Mouse (Mus musculus) CH12.LX (cell line): ENCODE data around the gene Mapk8ip3. TPM values are rescaled to one million over a fixed set of nuclear protein-coding genes. Genes with fewer than 3 reads are reported as not detected.

Experiments
- DNase-seq: peaks from one replicate; pipeline ENCODE4 v3.0.0-alpha.2; 2013; ENCODE audit errors: extremely low read depth
- H3K27ac ChIP-seq: 2 replicates; pipeline ENCODE4 v1.5.1; 2012; ENCODE audit warnings: low read depth, mild to moderate bottlenecking, control low read depth, moderate library complexity; ENCODE audit not compliant: insufficient read depth
- H3K27me3 ChIP-seq: replicated peaks from 2 replicates; pipeline ENCODE3; 2012; ENCODE audit warnings: inconsistent platforms
- H3K36me3 ChIP-seq, 2 experiments: replicated peaks in 1 of 2; 2 replicates each; pipeline versions ENCODE3 to v1.6.1; 2012; ENCODE audit warnings: inconsistent platforms in 1 of 2, low read length in 1 of 2, mild to moderate bottlenecking in 1 of 2, mixed read lengths in 1 of 2, moderate library complexity in 1 of 2; ENCODE audit not compliant: control insufficient read depth in 1 of 2, insufficient read depth in 1 of 2
- H3K4me1 ChIP-seq, 2 experiments: 2 replicates each; pipeline ENCODE4 v1.6.1; 2012; ENCODE audit warnings: inconsistent platforms in 1 of 2, moderate library complexity in 1 of 2; ENCODE audit not compliant: insufficient read depth in 2 of 2, control insufficient read depth in 1 of 2
- H3K4me2 ChIP-seq: 2 replicates; pipeline ENCODE4 v1.6.1; 2012; ENCODE audit warnings: low read depth, mild to moderate bottlenecking, control low read depth; ENCODE audit not compliant: poor library complexity, insufficient read depth, severe bottlenecking
- H3K4me3 ChIP-seq, 3 experiments: fragments of 150-350 bp in 1 of 3; sonication (generic) in 1 of 3; replicated peaks in 1 of 3; 2 replicates each; pipeline versions ENCODE3 to v1.5.1; 2011 to 2012; ENCODE audit warnings: low read depth in 2 of 3, low read length in 2 of 3, mild to moderate bottlenecking in 2 of 3, moderate library complexity in 2 of 3, control low read depth in 1 of 3, improper control_type of control experiment in 1 of 3, inconsistent platforms in 1 of 3, mixed read lengths in 1 of 3; ENCODE audit not compliant: poor library complexity in 1 of 3
- H3K79me2 ChIP-seq: replicated peaks from 2 replicates; pipeline ENCODE4 v1.6.1; 2012; ENCODE audit warnings: mild to moderate bottlenecking, moderate library complexity; ENCODE audit not compliant: control insufficient read depth, poor library complexity, insufficient read depth, severe bottlenecking; ENCODE audit errors: extremely low read depth
- H3K9ac ChIP-seq: 2 replicates; pipeline ENCODE4 v1.6.1; 2012; ENCODE audit warnings: low read depth, mild to moderate bottlenecking, control low read depth, moderate library complexity; ENCODE audit not compliant: insufficient read depth
- H3K9me3 ChIP-seq: replicated peaks from 2 replicates; pipeline ENCODE3; 2012; ENCODE audit warnings: low read length, inconsistent platforms, mixed read lengths
- CHD1 ChIP-seq: IDR thresholded peaks from 2 replicates; pipeline ENCODE4 v1.6.1; 2012; ENCODE audit warnings: low read depth, low read length, improper control_type of control experiment, inconsistent platforms
- CTCF ChIP-seq, 2 experiments: IDR thresholded peaks in 1 of 2; conservative IDR thresholded peaks in 1 of 2; 2 replicates each; pipeline ENCODE4 v1.5.1; 2011 to 2012; ENCODE audit warnings: low read depth in 2 of 2, low read length in 2 of 2, improper control_type of control experiment in 1 of 2, inconsistent platforms in 1 of 2, mild to moderate bottlenecking in 1 of 2, moderate library complexity in 1 of 2
- EP300 ChIP-seq: IDR thresholded peaks from 2 replicates; pipeline ENCODE4 v1.6.1; 2011; ENCODE audit warnings: low read length, improper control_type of control experiment
- ETS1 ChIP-seq: conservative IDR thresholded peaks from 2 replicates; pipeline ENCODE4 v1.6.1; 2012; ENCODE audit warnings: low read depth, mild to moderate bottlenecking, inconsistent platforms, low read length, improper control_type of control experiment, moderate library complexity
- IRF4 ChIP-seq: IDR thresholded peaks from 2 replicates; pipeline ENCODE4 v1.6.1; 2014; ENCODE audit warnings: low read depth, mild to moderate bottlenecking, inconsistent platforms, low read length, improper control_type of control experiment
- MXI1 ChIP-seq: IDR thresholded peaks from 2 replicates; pipeline ENCODE4 v1.6.1; 2011; ENCODE audit warnings: mild to moderate bottlenecking, low read depth, low read length, improper control_type of control experiment
- MYC ChIP-seq: IDR thresholded peaks from 2 replicates; pipeline ENCODE4 v1.6.1; 2011; ENCODE audit warnings: low read depth, mild to moderate bottlenecking, improper control_type of control experiment, low read length
- NELFE ChIP-seq: IDR thresholded peaks from 2 replicates; pipeline ENCODE4 v1.6.1; 2011; ENCODE audit warnings: low read depth, low read length, improper control_type of control experiment
- PAX5 ChIP-seq: IDR thresholded peaks from 2 replicates; pipeline ENCODE4 v1.6.1; 2012; ENCODE audit warnings: low read length, inconsistent platforms, mixed read lengths
- POLR2A ChIP-seq: IDR thresholded peaks from 2 replicates; pipeline ENCODE4 v1.6.1; 2011; ENCODE audit warnings: low read depth, mild to moderate bottlenecking, improper control_type of control experiment, low read length
- RAD21 ChIP-seq: IDR thresholded peaks from 2 replicates; pipeline ENCODE4 v1.6.1; 2011; ENCODE audit warnings: low read depth, mild to moderate bottlenecking, low read length, improper control_type of control experiment, moderate library complexity
- RCOR1 ChIP-seq: conservative IDR thresholded peaks from 2 replicates; pipeline ENCODE4 v1.6.1; 2012; ENCODE audit warnings: low read depth, mild to moderate bottlenecking, inconsistent platforms, low read length, improper control_type of control experiment
- SMC3 ChIP-seq: IDR thresholded peaks from 2 replicates; pipeline ENCODE4 v1.6.1; 2011; ENCODE audit warnings: low read depth, low read length, improper control_type of control experiment
- ZKSCAN1 ChIP-seq: IDR thresholded peaks from 2 replicates; pipeline ENCODE4 v1.6.1; 2012; ENCODE audit warnings: low read depth, inconsistent platforms, low read length, improper control_type of control experiment, borderline replicate concordance
- dilution Hi-C: fragments of 300-500 bp; cut with MboI; formaldehyde crosslinking; loops from 2 replicates; pipeline ENCODE4 v1.14.3; 2020; ENCODE audit warnings: low sequenced_read_pairs; ENCODE audit not compliant: extremely low pct_unique_long_range_greater_than_20kb, extremely low pct_ligation_motif_present
- in situ Hi-C: fragments of 300-500 bp; cut with MboI; formaldehyde crosslinking; loops from 3 replicates; pipeline ENCODE4 v1.14.3; 2019; ENCODE audit warnings: low sequenced_read_pairs, low pct_ligation_motif_present, low pct_unique_long_range_greater_than_20kb, mixed read lengths
- polyA plus RNA-seq: library from polyadenylated mRNA; unstranded; fragments of >175 nt; gene quantifications from 2 replicates; pipeline ENCODE4 v1.2.1, GENCODE M21; 2012; ENCODE audit warnings: low read depth; ENCODE audit not compliant: insufficient read length
- total RNA-seq, 2 experiments: library from RNA; depleted of rRNA; stranded (reverse); fragments of 300-350 nt in 1 of 2; fragments of >200 nt in 1 of 2; gene quantifications; 2 replicates each; pipeline ENCODE4 v1.2.3; 2012 to 2014

Gene Mapk8ip3
- total and polyA plus RNA-seq, 3 experiments: 14.5 to 44.0 (median 34.1) TPM

DNA sequence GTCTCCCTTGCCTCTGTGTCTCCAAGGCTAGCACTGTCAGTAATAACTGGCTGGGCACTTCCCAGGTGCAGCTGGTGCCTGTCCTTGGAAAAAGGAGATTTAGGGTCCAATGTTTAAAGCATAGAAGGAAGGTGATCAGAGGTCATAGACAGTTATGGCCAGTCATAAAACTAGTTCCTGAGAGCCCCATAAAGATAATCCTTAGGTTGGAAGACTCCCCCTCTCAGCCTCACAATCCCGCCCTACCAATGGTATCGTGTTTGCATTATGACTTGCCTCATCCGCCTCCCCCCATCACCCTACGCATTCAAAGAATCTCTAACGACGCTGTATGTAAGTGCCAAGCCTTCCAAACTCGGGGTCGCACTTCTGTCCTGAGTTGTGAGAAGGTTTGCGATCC lies 92.3 kb downstream of the Mapk8ip3 start:
- peaks cover 0 to 5% of the 10 kb centered on the region in 2 experiments for H3K36me3 ChIP-seq
- no peaks in the 10 kb centered on the region for H3K79me2 ChIP-seq
- H3K4me1 ChIP-seq: peaks cover 0 to 15% of the 10 kb centered on the region in 2 experiments; a peak in 2 of 4 replicates
- no peak overlapping the region for H3K27ac ChIP-seq
- no peak for TF ChIP-seq ETS1
- TF ChIP-seq RCOR1: no peak
- no peak for TF ChIP-seq EP300
- no peak for TF ChIP-seq NELFE
- TF ChIP-seq POLR2A: no peak
- no peak for TF ChIP-seq IRF4
- no peak for TF ChIP-seq ZKSCAN1
- no peak for TF ChIP-seq SMC3
- H3K9me3 ChIP-seq: no peaks in the 10 kb centered on the region
- DNase-seq: no peak
- in situ Hi-C loops (no loop called here), dilution Hi-C loops (no loop called here)
- peaks cover 8% of the 10 kb centered on the region for H3K27me3 ChIP-seq
- H3K4me3 ChIP-seq: no peak overlapping the region
- no peak overlapping the region for H3K4me2 ChIP-seq
- H3K9ac ChIP-seq: no peak overlapping the region

DNA sequence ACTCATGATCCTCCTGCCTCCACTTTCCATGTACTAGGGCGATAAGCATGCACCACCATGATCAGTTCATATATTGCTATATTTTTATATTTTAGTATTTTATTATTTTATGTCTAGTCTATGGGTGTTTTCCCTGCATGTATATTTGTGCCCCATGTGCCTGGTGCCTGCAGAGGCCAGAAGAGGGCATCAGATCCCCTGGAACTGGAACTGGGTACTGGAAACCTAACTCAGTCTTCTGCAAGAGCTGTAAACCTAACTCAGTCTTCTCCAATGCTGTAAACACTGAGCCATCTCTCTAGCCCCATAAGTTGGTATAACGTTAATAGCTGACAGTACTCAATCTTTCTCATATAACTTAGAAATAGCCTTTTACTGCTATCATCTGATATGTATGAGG lies 94.1 kb downstream of the Mapk8ip3 start:
- Histone ChIP-seq H3K4me2 (no peak overlapping the region), H3K9me3 (no peaks in the 10 kb centered on the region), H3K27me3 (peaks cover 13% of the 10 kb centered on the region), H3K27ac (no peak overlapping the region), H3K36me3 (peaks cover 0 to 4% of the 10 kb centered on the region in 2 experiments), H3K9ac (no peak overlapping the region), H3K4me3 (no peak overlapping the region)
- in situ Hi-C loops: no loop called here
- no peak for DNase-seq
- TF ChIP-seq EP300: no peak
- TF ChIP-seq SMC3: peak; percentile 38
- no peak for TF ChIP-seq CHD1
- peak; percentile 71; the same call in 1 of the 2 replicates for TF ChIP-seq MYC
- TF ChIP-seq RCOR1: no peak
- TF ChIP-seq PAX5: no peak
- peak; percentile 68 for TF ChIP-seq RAD21
- peak in 1 of 2 experiments; percentile 71; a peak in 2 of 4 replicates for TF ChIP-seq CTCF (conservative IDR thresholded peaks at IDR 0.05 in 1 of 2, IDR thresholded peaks at IDR 0.05 in 1 of 2; ENCODE audit: low read depth in 2 of 2, low read length in 2 of 2)
- no peak for TF ChIP-seq MXI1
- TF ChIP-seq, all 38 proteins: peak for 4
- no peaks in the 10 kb centered on the region for H3K79me2 ChIP-seq
- dilution Hi-C loops: no loop called here
- peaks cover 0 to 6% of the 10 kb centered on the region in 2 experiments; a peak in 1 of 4 replicates for H3K4me1 ChIP-seq

Other genes starting within 250 kb of the Mapk8ip3 start
Only the 20 nearest of the 29 such genes appear.
- gene Ndufb10, start 212.5 kb downstream of the Mapk8ip3 start, total RNA-seq (2012; rRNA removed): 188 and 207 TPM in 2 replicates
- gene Ndufb10, start 212.5 kb downstream of the Mapk8ip3 start, total RNA-seq (2014; rRNA removed): 207 and 208 TPM in 2 replicates
- gene Ndufb10, start 212.5 kb downstream of the Mapk8ip3 start, polyA plus RNA-seq: 136 and 155 TPM in 2 replicates
- 0.17 TPM in 1 of 2 replicates, not detected in the other for gene Rpl3l, start 209.2 kb downstream of the Mapk8ip3 start, total RNA-seq (2012; rRNA removed)
- gene Rpl3l, start 209.2 kb downstream of the Mapk8ip3 start, total RNA-seq (2014; rRNA removed): 0.24 TPM in 1 of 2 replicates, not detected in the other
- 0.79 and 0.91 TPM in 2 replicates for gene Rpl3l, start 209.2 kb downstream of the Mapk8ip3 start, polyA plus RNA-seq
- 38.4 and 39.7 TPM in 2 replicates for gene Msrb1, start 200.3 kb downstream of the Mapk8ip3 start, total RNA-seq (2012; rRNA removed)
- gene Msrb1, start 200.3 kb downstream of the Mapk8ip3 start, total RNA-seq (2014; rRNA removed): 21.3 and 26.9 TPM in 2 replicates
- 60.5 and 70.0 TPM in 2 replicates for gene Msrb1, start 200.3 kb downstream of the Mapk8ip3 start, polyA plus RNA-seq
- 0.30 TPM in 1 of 2 replicates, not detected in the other for gene Hs3st6, start 184.0 kb downstream of the Mapk8ip3 start, total RNA-seq (2012; rRNA removed)
- gene Hs3st6, start 184.0 kb downstream of the Mapk8ip3 start, total RNA-seq (2014; rRNA removed): not detected in 2 replicates
- gene Hs3st6, start 184.0 kb downstream of the Mapk8ip3 start, polyA plus RNA-seq: not detected in 2 replicates
- 0.08 and 0.30 TPM in 2 replicates for gene Meiob, start 132.7 kb downstream of the Mapk8ip3 start, total RNA-seq (2012; rRNA removed)
- gene Meiob, start 132.7 kb downstream of the Mapk8ip3 start, total RNA-seq (2014; rRNA removed): 0.22 and 0.40 TPM in 2 replicates
- gene Meiob, start 132.7 kb downstream of the Mapk8ip3 start, polyA plus RNA-seq: 0.15 and 0.23 TPM in 2 replicates
- gene Hagh, start 96.8 kb downstream of the Mapk8ip3 start, total RNA-seq (2012; rRNA removed): 28.1 and 31.0 TPM in 2 replicates
- 27.3 and 28.1 TPM in 2 replicates for gene Hagh, start 96.8 kb downstream of the Mapk8ip3 start, total RNA-seq (2014; rRNA removed)
- gene Hagh, start 96.8 kb downstream of the Mapk8ip3 start, polyA plus RNA-seq: 18.1 and 18.9 TPM in 2 replicates
- gene Fahd1, start 86.6 kb downstream of the Mapk8ip3 start, total RNA-seq (2012; rRNA removed): 8.0 and 8.2 TPM in 2 replicates
- gene Fahd1, start 86.6 kb downstream of the Mapk8ip3 start, total RNA-seq (2014; rRNA removed): 6.3 and 7.3 TPM in 2 replicates
- gene Fahd1, start 86.6 kb downstream of the Mapk8ip3 start, polyA plus RNA-seq: 5.2 and 5.8 TPM in 2 replicates
- 5.5 and 9.8 TPM in 2 replicates for gene Igfals, start 71.0 kb downstream of the Mapk8ip3 start, total RNA-seq (2012; rRNA removed)
- 5.0 and 5.4 TPM in 2 replicates for gene Igfals, start 71.0 kb downstream of the Mapk8ip3 start, total RNA-seq (2014; rRNA removed)
- gene Igfals, start 71.0 kb downstream of the Mapk8ip3 start, polyA plus RNA-seq: 5.1 and 6.3 TPM in 2 replicates
- gene Nubp2, start 50.6 kb downstream of the Mapk8ip3 start, total RNA-seq (2012; rRNA removed): 70.9 and 86.9 TPM in 2 replicates
- gene Nubp2, start 50.6 kb downstream of the Mapk8ip3 start, total RNA-seq (2014; rRNA removed): 74.3 and 89.1 TPM in 2 replicates
- 109 and 124 TPM in 2 replicates for gene Nubp2, start 50.6 kb downstream of the Mapk8ip3 start, polyA plus RNA-seq
- 23.3 and 27.3 TPM in 2 replicates for gene Spsb3, start 50.3 kb downstream of the Mapk8ip3 start, total RNA-seq (2012; rRNA removed)
- gene Spsb3, start 50.3 kb downstream of the Mapk8ip3 start, total RNA-seq (2014; rRNA removed): 21.1 and 21.3 TPM in 2 replicates
- gene Spsb3, start 50.3 kb downstream of the Mapk8ip3 start, polyA plus RNA-seq: 13.3 and 14.4 TPM in 2 replicates
- gene Eme2, start 41.9 kb downstream of the Mapk8ip3 start, total RNA-seq (2012; rRNA removed): 19.7 and 33.1 TPM in 2 replicates
- 12.7 and 13.5 TPM in 2 replicates for gene Eme2, start 41.9 kb downstream of the Mapk8ip3 start, total RNA-seq (2014; rRNA removed)
- gene Eme2, start 41.9 kb downstream of the Mapk8ip3 start, polyA plus RNA-seq: 16.9 and 19.1 TPM in 2 replicates
- 57.2 and 61.7 TPM in 2 replicates for gene Mrps34, start 41.9 kb downstream of the Mapk8ip3 start, total RNA-seq (2012; rRNA removed)
- 50.9 and 56.5 TPM in 2 replicates for gene Mrps34, start 41.9 kb downstream of the Mapk8ip3 start, total RNA-seq (2014; rRNA removed)
- 73.5 and 80.5 TPM in 2 replicates for gene Mrps34, start 41.9 kb downstream of the Mapk8ip3 start, polyA plus RNA-seq
- 16.7 and 22.0 TPM in 2 replicates for gene Nme3, start 40.5 kb downstream of the Mapk8ip3 start, total RNA-seq (2012; rRNA removed)
- gene Nme3, start 40.5 kb downstream of the Mapk8ip3 start, total RNA-seq (2014; rRNA removed): 11.4 and 11.9 TPM in 2 replicates
- 13.8 and 14.4 TPM in 2 replicates for gene Nme3, start 40.5 kb downstream of the Mapk8ip3 start, polyA plus RNA-seq
- 33.5 and 48.9 TPM in 2 replicates for gene Jpt2, start 23.7 kb upstream of the Mapk8ip3 start, total RNA-seq (2012; rRNA removed)
- 67.6 and 70.9 TPM in 2 replicates for gene Jpt2, start 23.7 kb upstream of the Mapk8ip3 start, total RNA-seq (2014; rRNA removed)
- 60.2 and 62.9 TPM in 2 replicates for gene Jpt2, start 23.7 kb upstream of the Mapk8ip3 start, polyA plus RNA-seq
- gene Cramp1l, start 78.8 kb upstream of the Mapk8ip3 start, total RNA-seq (2012; rRNA removed): 4.3 and 4.4 TPM in 2 replicates
- 2.0 and 2.1 TPM in 2 replicates for gene Cramp1l, start 78.8 kb upstream of the Mapk8ip3 start, total RNA-seq (2014; rRNA removed)
- gene Cramp1l, start 78.8 kb upstream of the Mapk8ip3 start, polyA plus RNA-seq: 6.8 and 6.9 TPM in 2 replicates
- gene Ift140, start 79.1 kb upstream of the Mapk8ip3 start, total RNA-seq (2012; rRNA removed): 16.6 and 24.4 TPM in 2 replicates
- 26.4 and 27.0 TPM in 2 replicates for gene Ift140, start 79.1 kb upstream of the Mapk8ip3 start, total RNA-seq (2014; rRNA removed)
- 33.4 and 34.8 TPM in 2 replicates for gene Ift140, start 79.1 kb upstream of the Mapk8ip3 start, polyA plus RNA-seq
- gene Tmem204, start 146.6 kb upstream of the Mapk8ip3 start, total RNA-seq (2012; rRNA removed): 0.08 TPM in 1 of 2 replicates, not detected in the other
- not detected in 2 replicates for gene Tmem204, start 146.6 kb upstream of the Mapk8ip3 start, total RNA-seq (2014; rRNA removed)
- 1.6 and 1.9 TPM in 2 replicates for gene Tmem204, start 146.6 kb upstream of the Mapk8ip3 start, polyA plus RNA-seq
- 28.4 and 42.5 TPM in 2 replicates for gene Telo2, start 179.0 kb upstream of the Mapk8ip3 start, total RNA-seq (2012; rRNA removed)
- 25.5 and 27.9 TPM in 2 replicates for gene Telo2, start 179.0 kb upstream of the Mapk8ip3 start, total RNA-seq (2014; rRNA removed)
- 34.9 and 38.8 TPM in 2 replicates for gene Telo2, start 179.0 kb upstream of the Mapk8ip3 start, polyA plus RNA-seq
- gene Ptx4, start 183.8 kb upstream of the Mapk8ip3 start, total RNA-seq (2012; rRNA removed): not detected in 2 replicates
- not detected in 2 replicates for gene Ptx4, start 183.8 kb upstream of the Mapk8ip3 start, total RNA-seq (2014; rRNA removed)
- not detected in 2 replicates for gene Ptx4, start 183.8 kb upstream of the Mapk8ip3 start, polyA plus RNA-seq
- 11.6 and 12.6 TPM in 2 replicates for gene Clcn7, start 196.4 kb upstream of the Mapk8ip3 start, total RNA-seq (2012; rRNA removed)
- 8.3 and 8.6 TPM in 2 replicates for gene Clcn7, start 196.4 kb upstream of the Mapk8ip3 start, total RNA-seq (2014; rRNA removed)
- gene Clcn7, start 196.4 kb upstream of the Mapk8ip3 start, polyA plus RNA-seq: 14.2 and 14.3 TPM in 2 replicates